Mouse (Mus musculus): ENCODE measurements around the gene Gpr107. TPM values are rescaled to one million over a fixed set of nuclear protein-coding genes. Genes with fewer than 3 reads are reported as not detected.
A peak's percentile ranks its signal among the peaks of the same experiment; 100 is the strongest.

Gene Gpr107
- polyA plus RNA-seq, 1 experiment from 2014 or later: 28.4 TPM

DNA sequence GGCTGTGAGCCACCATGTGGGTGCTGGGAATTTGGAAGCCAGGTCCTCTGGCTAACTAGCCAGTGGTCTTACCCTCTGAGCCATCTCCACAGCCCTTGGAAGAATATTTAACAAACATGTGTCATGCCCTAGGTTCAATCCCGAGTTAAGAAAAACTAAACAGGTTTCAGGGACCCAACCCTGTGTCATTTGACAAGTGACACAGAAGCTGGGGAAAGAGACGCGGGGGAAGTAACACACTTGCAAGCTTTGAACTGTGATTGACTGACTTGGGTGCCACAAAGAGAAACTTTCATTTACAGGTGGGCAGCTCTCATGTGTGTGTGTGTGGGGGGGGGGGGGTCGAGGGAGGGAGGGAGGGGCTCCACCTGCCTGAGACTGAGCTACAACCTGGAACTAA, 18.1 kb upstream of the Gpr107 start:
- no peaks in the 10 kb centered on the region for H3K27me3 ChIP-seq (ENCODE audit: control insufficient read depth, insufficient read depth, low read length)
- no peak overlapping the region for H3K4me3 ChIP-seq (ENCODE audit: low read depth, low read length)
- H3K4me2 ChIP-seq (ENCODE audit: low read depth): no peak overlapping the region
- no peak overlapping the region for H3K9ac ChIP-seq (ENCODE audit: low read length)
- DNase-seq (ENCODE audit: low spot score): no peak
- no peaks in the 10 kb centered on the region for H3K36me3 ChIP-seq (ENCODE audit: control insufficient read depth, insufficient read depth, low read length)
- no peak overlapping the region for H3K27ac ChIP-seq (ENCODE audit: low read depth, low read length)
- H3K9me3 ChIP-seq (ENCODE audit: control insufficient read depth, low read length): no peaks in the 10 kb centered on the region
- 83% methylated on average over 3 of the region's 4 CpGs for WGBS
- H3K4me1 ChIP-seq (ENCODE audit: control insufficient read depth, insufficient read depth, low read length): no peaks in the 10 kb centered on the region
- no peak for ATAC-seq (ENCODE audit: insufficient read depth, low FRiP score, low TSS enrichment)

DNA sequence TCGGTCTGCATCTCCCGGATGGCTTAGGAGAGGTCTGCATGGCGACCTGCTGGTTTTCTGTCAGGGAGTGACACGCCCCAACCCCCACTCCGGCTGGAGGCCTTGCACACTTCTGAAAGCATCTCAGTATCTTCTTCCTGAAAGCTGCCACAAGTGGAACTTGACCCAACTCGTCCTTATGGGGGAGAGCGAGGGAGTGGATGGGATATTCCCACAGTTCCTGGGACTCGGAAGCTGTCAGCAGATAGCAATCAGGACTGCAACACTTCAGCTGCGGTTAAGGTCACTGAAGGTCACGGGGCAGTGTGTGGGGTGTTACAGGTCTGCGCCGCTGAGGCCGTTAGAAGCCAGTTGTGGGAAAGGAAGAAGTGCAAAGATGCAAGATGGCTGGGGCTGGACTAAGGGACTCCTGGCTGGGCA, 16.6 kb upstream of the Gpr107 start:
- Histone ChIP-seq H3K36me3 (ENCODE audit: control insufficient read depth, insufficient read depth, low read length) (no peaks in the 10 kb centered on the region), H3K27me3 (ENCODE audit: control insufficient read depth, insufficient read depth, low read length) (no peaks in the 10 kb centered on the region), H3K4me3 (ENCODE audit: low read depth, low read length) (no peak overlapping the region), H3K4me1 (ENCODE audit: control insufficient read depth, insufficient read depth, low read length) (peaks cover 5% of the 10 kb centered on the region; the same call in 1 of the 2 replicates), H3K9me3 (ENCODE audit: control insufficient read depth, low read length) (no peaks in the 10 kb centered on the region), H3K27ac (ENCODE audit: low read depth, low read length) (no peak overlapping the region), H3K4me2 (ENCODE audit: low read depth) (no peak overlapping the region), H3K9ac (ENCODE audit: low read length) (no peak overlapping the region)
- ATAC-seq (ENCODE audit: insufficient read depth, low FRiP score, low TSS enrichment) (no peak), DNase-seq (ENCODE audit: low spot score) (no peak)
- WGBS: 54% methylated on average over 13 of the region's 13 CpGs

- ATAC-seq (ENCODE audit: insufficient read depth, low FRiP score, low TSS enrichment) (no peak), DNase-seq (ENCODE audit: low spot score) (no peak)
- Histone ChIP-seq H3K9ac (ENCODE audit: low read length) (no peak overlapping the region), H3K4me2 (ENCODE audit: low read depth) (no peak overlapping the region), H3K9me3 (ENCODE audit: control insufficient read depth, low read length) (no peaks in the 10 kb centered on the region), H3K27ac (ENCODE audit: low read depth, low read length) (no peak overlapping the region), H3K4me3 (ENCODE audit: low read depth, low read length) (no peak overlapping the region), H3K4me1 (ENCODE audit: control insufficient read depth, insufficient read depth, low read length) (peaks cover 5% of the 10 kb centered on the region; the same call in 1 of the 2 replicates), H3K27me3 (ENCODE audit: control insufficient read depth, insufficient read depth, low read length) (no peaks in the 10 kb centered on the region), H3K36me3 (ENCODE audit: control insufficient read depth, insufficient read depth, low read length) (no peaks in the 10 kb centered on the region)
- 72% methylated on average over 12 of the region's 13 CpGs for WGBS
These were observed 15.8 kb upstream of the Gpr107 start for GRCm38 (mm10) chr2:31136338-31136737.

DNA sequence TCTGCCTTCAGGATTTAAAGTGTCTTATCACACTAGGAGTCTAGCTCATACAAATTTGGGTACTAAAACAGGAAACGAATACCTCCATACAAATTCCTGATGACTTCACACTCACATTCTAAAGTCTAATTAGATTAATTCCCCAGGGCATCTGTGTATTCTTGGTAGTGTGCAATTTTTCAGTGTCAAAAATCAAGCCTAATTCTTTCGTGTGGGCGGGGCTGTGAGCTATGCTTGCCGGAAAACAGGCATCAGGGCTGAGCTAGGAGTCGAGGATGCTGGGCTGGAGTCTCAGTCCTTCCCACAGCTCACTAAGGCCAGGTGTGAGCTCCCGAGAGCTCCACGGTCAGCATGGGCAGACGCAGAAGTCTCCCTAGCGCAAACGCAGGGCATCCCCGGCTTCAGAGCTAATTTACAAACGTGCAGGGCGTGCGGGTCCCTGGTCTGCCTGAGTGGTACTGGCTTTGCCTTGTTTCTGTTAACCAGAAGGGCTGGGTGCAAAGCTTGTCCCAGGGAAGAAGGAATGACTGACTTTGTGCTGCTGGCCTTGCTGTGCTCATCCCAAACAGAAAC, 15.0 kb upstream of the Gpr107 start:
- H3K4me1 ChIP-seq (ENCODE audit: control insufficient read depth, insufficient read depth, low read length): peaks cover 6% of the 10 kb centered on the region; the same call in 1 of the 2 replicates
- no peaks in the 10 kb centered on the region for H3K36me3 ChIP-seq (ENCODE audit: control insufficient read depth, insufficient read depth, low read length)
- H3K4me3 ChIP-seq (ENCODE audit: low read depth, low read length): no peak overlapping the region
- 73% methylated on average over 14 of the region's 14 CpGs for WGBS
- H3K4me2 ChIP-seq (ENCODE audit: low read depth): no peak overlapping the region
- no peak overlapping the region for H3K27ac ChIP-seq (ENCODE audit: low read depth, low read length)
- no peak overlapping the region for H3K9ac ChIP-seq (ENCODE audit: low read length)
- H3K27me3 ChIP-seq (ENCODE audit: control insufficient read depth, insufficient read depth, low read length): no peaks in the 10 kb centered on the region
- no peaks in the 10 kb centered on the region for H3K9me3 ChIP-seq (ENCODE audit: control insufficient read depth, low read length)
- ATAC-seq (ENCODE audit: insufficient read depth, low FRiP score, low TSS enrichment): no peak
- no peak for DNase-seq (ENCODE audit: low spot score)

- Histone ChIP-seq H3K27me3 (ENCODE audit: control insufficient read depth, insufficient read depth, low read length) (0 out of 2 replicates have a peak, but pooled peaks cover 2% of the 10 kb centered on the region), H3K4me1 (ENCODE audit: control insufficient read depth, insufficient read depth, low read length) (peaks cover 10% of the 10 kb centered on the region; the same call in 1 of the 2 replicates), H3K4me2 (ENCODE audit: low read depth) (no peak overlapping the region), H3K27ac (ENCODE audit: low read depth, low read length) (no peak overlapping the region), H3K36me3 (ENCODE audit: control insufficient read depth, insufficient read depth, low read length) (no peaks in the 10 kb centered on the region), H3K9me3 (ENCODE audit: control insufficient read depth, low read length) (no peaks in the 10 kb centered on the region), H3K4me3 (ENCODE audit: low read depth, low read length) (no peak overlapping the region), H3K9ac (ENCODE audit: low read length) (no peak overlapping the region)
- no peak for DNase-seq (ENCODE audit: low spot score)
- ATAC-seq (ENCODE audit: insufficient read depth, low FRiP score, low TSS enrichment): no peak
- 88% methylated on average over 10 of the region's 10 CpGs for WGBS
These were observed 12.9 kb upstream of the Gpr107 start for GRCm38 (mm10) chr2:31139174-31139632.

- DNase-seq (ENCODE audit: low spot score): no peak
- WGBS: 83% methylated on average over 12 of the region's 12 CpGs
- ATAC-seq (ENCODE audit: insufficient read depth, low FRiP score, low TSS enrichment): no peak
These were observed 11.9 kb upstream of the Gpr107 start for GRCm38 (mm10) chr2:31139991-31140771.

DNA sequence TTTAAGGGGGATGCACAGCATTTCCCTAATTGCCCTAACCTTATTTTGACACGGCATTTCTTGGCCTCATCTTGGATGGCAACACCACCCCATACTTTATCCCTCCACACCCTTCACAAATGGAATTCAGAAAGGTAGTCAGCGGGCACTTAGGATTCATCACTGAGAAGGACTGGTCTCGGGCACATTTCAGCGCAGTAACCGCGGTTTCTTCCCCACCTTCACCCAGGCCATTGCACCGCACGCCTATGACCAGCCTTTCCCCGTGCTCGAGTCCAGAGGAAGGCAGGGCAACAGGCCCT, 11.4 kb upstream of the Gpr107 start:
- Histone ChIP-seq H3K4me1 (ENCODE audit: control insufficient read depth, insufficient read depth, low read length) (peaks cover 10% of the 10 kb centered on the region; the same call in 1 of the 2 replicates), H3K36me3 (ENCODE audit: control insufficient read depth, insufficient read depth, low read length) (no peaks in the 10 kb centered on the region), H3K9me3 (ENCODE audit: control insufficient read depth, low read length) (no peaks in the 10 kb centered on the region), H3K9ac (ENCODE audit: low read length) (peak overlapping the region; percentile 89), H3K27ac (ENCODE audit: low read depth, low read length) (no peak overlapping the region), H3K4me3 (ENCODE audit: low read depth, low read length) (peak overlapping the region; percentile 85), H3K4me2 (ENCODE audit: low read depth) (peak overlapping the region; percentile 97), H3K27me3 (ENCODE audit: control insufficient read depth, insufficient read depth, low read length) (0 out of 2 replicates have a peak, but pooled peaks cover 2% of the 10 kb centered on the region)
- WGBS: 11% methylated on average over 10 of the region's 10 CpGs
- ATAC-seq (ENCODE audit: insufficient read depth, low FRiP score, low TSS enrichment): no peak
- no peak for DNase-seq (ENCODE audit: low spot score)

More at GRCm38 (mm10) chr2:31139991-31140771, 11.9 kb upstream of the Gpr107 start:
- H3K9ac ChIP-seq (ENCODE audit: low read length): no peak overlapping the region; the same call in 1 of the 2 replicates
- H3K9me3 ChIP-seq (ENCODE audit: control insufficient read depth, low read length): no peaks in the 10 kb centered on the region
- H3K4me2 ChIP-seq (ENCODE audit: low read depth): peak overlapping the region; percentile 97
- H3K4me3 ChIP-seq (ENCODE audit: low read depth, low read length): peak overlapping the region; percentile 85; the same call in 1 of the 2 replicates
- peaks cover 10% of the 10 kb centered on the region; the same call in 1 of the 2 replicates for H3K4me1 ChIP-seq (ENCODE audit: control insufficient read depth, insufficient read depth, low read length)
- 0 out of 2 replicates have a peak, but pooled peaks cover 2% of the 10 kb centered on the region for H3K27me3 ChIP-seq (ENCODE audit: control insufficient read depth, insufficient read depth, low read length)
- no peak overlapping the region for H3K27ac ChIP-seq (ENCODE audit: low read depth, low read length)
- H3K36me3 ChIP-seq (ENCODE audit: control insufficient read depth, insufficient read depth, low read length): no peaks in the 10 kb centered on the region

DNA sequence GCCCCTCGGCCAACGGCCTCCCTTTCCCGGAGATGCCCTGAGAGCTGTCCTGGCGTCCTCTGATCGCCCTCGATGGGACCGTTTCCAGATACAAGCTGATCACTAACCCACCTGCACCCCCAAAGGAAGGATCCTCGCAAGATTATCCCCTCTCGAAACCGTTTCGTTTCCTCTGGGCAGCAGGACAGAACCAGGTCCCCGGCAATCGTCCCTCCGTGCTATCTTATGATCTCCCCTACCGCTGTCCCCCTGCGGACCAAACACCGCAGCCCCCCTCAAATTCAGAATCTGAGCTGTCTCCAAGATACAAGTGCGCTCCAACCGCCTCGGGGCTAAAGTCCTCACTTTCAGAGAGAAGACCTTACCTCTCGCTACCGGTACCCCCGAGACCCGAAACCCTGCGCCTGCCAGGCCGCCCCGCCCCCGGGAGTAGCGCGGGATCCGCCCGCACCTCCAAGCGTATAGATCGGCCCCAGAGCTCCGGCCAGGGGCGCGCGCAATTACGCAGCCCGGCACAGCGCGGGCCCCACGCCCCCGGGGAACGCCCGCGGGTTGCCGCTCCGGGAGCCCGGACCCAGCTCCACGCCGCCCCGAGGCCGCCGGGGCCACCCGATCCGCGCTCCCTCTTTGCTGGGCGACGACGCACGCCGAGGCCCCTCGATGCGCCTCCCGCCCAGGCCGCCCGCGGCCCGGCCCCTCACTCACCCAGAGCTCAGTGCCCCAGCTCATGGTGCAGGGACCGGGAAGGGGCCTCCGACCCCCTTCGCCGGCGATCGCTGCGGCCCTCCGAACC, 10.8 kb upstream of the Gpr107 start:
- H3K27ac ChIP-seq (ENCODE audit: low read depth, low read length): peak overlapping the region; percentile 53; the same call in 1 of the 2 replicates
- H3K27me3 ChIP-seq (ENCODE audit: control insufficient read depth, insufficient read depth, low read length): 0 out of 2 replicates have a peak, but pooled peaks cover 2% of the 10 kb centered on the region
- H3K4me3 ChIP-seq (ENCODE audit: low read depth, low read length): peak overlapping the region; percentile 85
- H3K4me1 ChIP-seq (ENCODE audit: control insufficient read depth, insufficient read depth, low read length): peaks cover 10% of the 10 kb centered on the region; the same call in 1 of the 2 replicates
- no peaks in the 10 kb centered on the region; the same call in 1 of the 2 replicates for H3K36me3 ChIP-seq (ENCODE audit: control insufficient read depth, insufficient read depth, low read length)
- peak overlapping the region; percentile 89 for H3K9ac ChIP-seq (ENCODE audit: low read length)
- peak; percentile 40 for DNase-seq (ENCODE audit: low spot score)
- under 1% methylated on average over 65 of the region's 78 CpGs for WGBS
- peak; percentile 58 for ATAC-seq (ENCODE audit: insufficient read depth, low FRiP score, low TSS enrichment)
- H3K9me3 ChIP-seq (ENCODE audit: control insufficient read depth, low read length): no peaks in the 10 kb centered on the region
- peak overlapping the region; percentile 97 for H3K4me2 ChIP-seq (ENCODE audit: low read depth)

Measured in neural tube, embryonic 11.5 days (tissue).